Mouse (Mus musculus): ENCODE data around the gene Mrps18a.

- TF ChIP-seq CTCF (IDR thresholded peaks at IDR 0.05) (no peak), EP300 (IDR thresholded peaks at IDR 0.05) (no peak)
Measured at GRCm38 (mm10) chr17:46117623-46118422, 7.0 kb downstream of the Mrps18a start.

All from lung, postnatal 0 days (tissue).